Mouse (Mus musculus) heart, embryonic 16.5 days (tissue): ENCODE data around the gene Cdkn1b. TPM values are rescaled to one million over a fixed set of nuclear protein-coding genes. Genes with fewer than 3 reads are reported as not detected.

Source experiments
- ATAC-seq: fragments of 200-750 bp; cut with Nextera tagmentation; replicated peaks from 2 replicates; pipeline ENCODE4 v1.8.0; 2017; ENCODE audit warnings: moderate number of reproducible peaks; ENCODE audit not compliant: insufficient read depth, low FRiP score; ENCODE audit errors: extremely low read depth
- H3K27ac ChIP-seq: fragments of 300-500 bp; sonication (generic); 2 replicates; pipeline ENCODE4 v1.5.1; 2014; ENCODE audit warnings: mild to moderate bottlenecking, low read length, control low read depth, moderate library complexity
- H3K27me3 ChIP-seq: fragments of 300-500 bp; sonication (generic); 2 replicates; pipeline ENCODE4 v1.6.1; 2014; ENCODE audit warnings: low read length, mixed read lengths; ENCODE audit not compliant: control insufficient read depth, insufficient read depth
- H3K36me3 ChIP-seq: fragments of 300-500 bp; sonication (generic); 2 replicates; pipeline ENCODE4 v1.6.1; 2014; ENCODE audit not compliant: control insufficient read depth, insufficient read depth
- H3K4me1 ChIP-seq: fragments of 300-500 bp; sonication (generic); 2 replicates; pipeline ENCODE4 v1.6.1; 2014; ENCODE audit warnings: low read length, mixed read lengths; ENCODE audit not compliant: control insufficient read depth, insufficient read depth
- H3K4me2 ChIP-seq: fragments of 300-500 bp; sonication (generic); 2 replicates; pipeline ENCODE4 v1.6.1; 2014; ENCODE audit warnings: low read depth, mild to moderate bottlenecking, control low read depth, low read length
- H3K4me3 ChIP-seq: fragments of 300-500 bp; sonication (generic); 2 replicates; pipeline ENCODE4 v1.5.1; 2014; ENCODE audit warnings: mild to moderate bottlenecking, control low read depth, low read length
- H3K9ac ChIP-seq: fragments of 300-500 bp; sonication (generic); 2 replicates; pipeline ENCODE4 v1.6.1; 2014; ENCODE audit warnings: low read length, control low read depth
- H3K9me3 ChIP-seq: fragments of 300-500 bp; sonication (generic); replicated peaks from 2 replicates; pipeline ENCODE4 v1.6.1; 2016; ENCODE audit warnings: low read length; ENCODE audit not compliant: control insufficient read depth
- WGBS: fragments of 180-500 bp; shearing (Covaris S2); extraction: QIAGEN DNeasy Blood & Tissue Kit; methylation state at CpG from one replicate; pipeline ENCODE4 v1.1.7; 2014; 5-methylcytosine and 5-hydroxymethylcytosine counted together
- polyA plus RNA-seq: library from polyadenylated mRNA; unstranded; fragments of >200 nt; fragmentation: Nextera tagmentation; extraction: Ambion mirVana; gene quantifications from 2 replicates; pipeline ENCODE4 v1.2.1, GENCODE M21; 2015

Gene Cdkn1b
- polyA plus RNA-seq, 1 experiment from 2014 or later, result 14.7 TPM

DNA sequence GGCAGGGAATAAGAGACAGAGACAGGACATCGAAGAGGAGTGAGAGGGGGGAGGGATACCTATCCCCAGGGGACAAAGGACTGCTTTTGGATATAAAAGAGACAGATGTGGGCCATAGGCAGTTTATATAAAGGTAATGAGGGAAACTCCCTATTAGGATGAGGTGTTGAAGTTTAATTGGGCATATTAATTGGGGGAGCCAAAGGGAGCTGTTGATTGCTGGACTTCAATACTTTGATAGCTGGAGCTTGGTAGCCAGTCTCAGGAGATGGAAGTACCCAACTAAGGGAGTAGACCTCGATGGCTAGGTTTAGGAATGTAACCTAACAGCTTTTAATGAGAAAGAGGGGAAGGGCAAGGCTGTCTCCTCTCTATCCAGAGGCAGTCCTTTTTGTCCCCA, 43.7 kb downstream of the Cdkn1b start:
- no peak for ATAC-seq
- H3K4me1 ChIP-seq, result no peaks in the 10 kb centered on the region
- H3K36me3 ChIP-seq, result no peaks in the 10 kb centered on the region
- no peak overlapping the region for H3K9ac ChIP-seq
- H3K4me2 ChIP-seq, result no peak overlapping the region
- WGBS, result 77% methylated on average over 2 of the region's 2 CpGs
- H3K4me3 ChIP-seq, result no peak overlapping the region
- H3K9me3 ChIP-seq, result no peaks in the 10 kb centered on the region
- no peaks in the 10 kb centered on the region for H3K27me3 ChIP-seq
- H3K27ac ChIP-seq, result no peak overlapping the region

DNA sequence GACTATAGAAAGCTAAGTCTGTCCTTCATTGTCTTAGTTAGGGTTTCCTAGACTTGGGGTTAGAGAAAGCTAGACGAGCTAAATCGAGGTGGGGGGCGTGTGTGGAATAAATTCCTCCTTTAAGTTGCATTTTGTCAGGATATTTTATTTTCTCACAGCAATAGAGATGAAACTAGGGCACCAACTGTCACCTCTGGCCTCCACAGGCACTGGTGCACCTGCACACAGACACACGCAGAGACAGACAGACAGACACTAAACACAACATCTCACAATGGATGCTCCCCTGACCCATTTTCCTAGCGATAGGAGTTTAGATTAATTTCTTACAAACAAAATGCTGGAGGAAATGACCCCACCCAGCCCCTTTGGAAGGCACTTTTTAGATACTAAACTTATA, 46.5 kb downstream of the Cdkn1b start:
- Histone ChIP-seq H3K9ac (no peak overlapping the region), H3K27me3 (no peaks in the 10 kb centered on the region), H3K27ac (no peak overlapping the region), H3K4me3 (no peak overlapping the region), H3K9me3 (no peaks in the 10 kb centered on the region), H3K36me3 (no peaks in the 10 kb centered on the region), H3K4me1 (no peaks in the 10 kb centered on the region), H3K4me2 (no peak overlapping the region)
- no peak for ATAC-seq
- 81% methylated on average over 5 of the region's 5 CpGs for WGBS

DNA sequence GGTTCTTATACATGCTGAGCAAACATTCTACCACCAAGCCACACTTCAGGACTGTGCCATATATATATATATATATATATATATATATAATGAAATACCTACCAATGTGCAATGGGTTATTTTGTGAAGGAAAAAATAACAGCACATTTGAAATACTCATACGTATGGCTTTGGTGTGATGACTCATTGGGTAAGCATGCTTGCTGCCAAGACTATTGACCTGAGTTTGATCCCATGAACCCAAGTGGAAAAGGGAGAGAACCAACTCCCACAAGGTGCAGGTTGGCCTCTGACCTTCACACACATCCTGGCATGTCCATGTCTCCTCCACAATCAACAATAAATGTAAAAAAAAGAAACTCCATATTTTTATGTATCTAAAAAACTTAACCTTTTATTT, 48.1 kb downstream of the Cdkn1b start:
- no peaks in the 10 kb centered on the region for H3K4me1 ChIP-seq
- H3K36me3 ChIP-seq, result no peaks in the 10 kb centered on the region
- no peaks in the 10 kb centered on the region for H3K27me3 ChIP-seq
- H3K9me3 ChIP-seq, result no peaks in the 10 kb centered on the region
- no peak overlapping the region for H3K27ac ChIP-seq
- WGBS, result 39% methylated on average over 1 of the region's 1 CpGs
- ATAC-seq, result no peak
- no peak overlapping the region for H3K9ac ChIP-seq
- H3K4me3 ChIP-seq, result no peak overlapping the region
- no peak overlapping the region for H3K4me2 ChIP-seq

DNA sequence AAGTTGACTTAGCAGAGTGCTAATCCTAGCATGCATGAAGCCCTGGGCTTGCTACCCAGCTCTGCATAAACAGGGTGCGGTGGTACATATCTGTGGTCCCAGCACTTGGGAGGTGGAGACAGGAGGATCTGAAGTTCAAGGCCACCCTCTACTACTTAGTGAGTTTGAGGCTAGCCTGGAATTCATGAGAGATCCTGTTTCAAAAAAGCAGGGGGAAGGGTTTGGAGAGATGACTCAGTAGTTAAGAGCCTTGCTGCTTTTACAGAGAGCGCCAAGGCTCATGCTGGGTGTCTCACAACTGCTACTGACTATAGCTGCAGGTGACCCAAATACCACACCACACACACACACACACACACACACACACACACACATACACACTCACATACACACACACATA, 49.3 kb downstream of the Cdkn1b start:
- Histone ChIP-seq H3K9ac (no peak overlapping the region), H3K4me2 (no peak overlapping the region), H3K4me1 (no peaks in the 10 kb centered on the region), H3K36me3 (no peaks in the 10 kb centered on the region), H3K9me3 (no peaks in the 10 kb centered on the region), H3K4me3 (no peak overlapping the region), H3K27ac (no peak overlapping the region), H3K27me3 (no peaks in the 10 kb centered on the region)
- WGBS, result 84% methylated on average over 2 of the region's 2 CpGs
- no peak for ATAC-seq

DNA sequence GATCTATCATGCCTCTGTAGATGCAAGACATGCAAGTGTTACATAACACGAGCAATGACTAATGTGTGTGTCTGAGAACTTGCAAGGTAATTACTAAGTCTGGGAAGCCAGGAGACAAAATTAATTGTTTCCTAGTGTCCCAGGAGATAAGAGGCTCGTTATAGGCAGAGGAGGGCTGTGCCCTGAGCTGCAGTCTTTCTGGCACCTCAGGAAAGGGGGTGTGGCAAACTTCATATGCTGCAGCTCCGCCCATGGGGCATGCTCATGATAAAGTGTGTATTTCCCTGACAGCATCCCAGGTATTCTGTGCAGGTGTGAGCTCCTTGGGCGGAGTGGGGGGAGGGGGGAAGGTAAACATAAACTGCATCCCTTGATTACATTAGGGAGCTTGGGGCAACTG, 51.9 kb downstream of the Cdkn1b start:
- WGBS, result 45% methylated on average over 4 of the region's 4 CpGs
- no peaks in the 10 kb centered on the region for H3K9me3 ChIP-seq
- H3K36me3 ChIP-seq, result no peaks in the 10 kb centered on the region
- no peak for ATAC-seq
- no peak overlapping the region for H3K4me3 ChIP-seq
- H3K27ac ChIP-seq, result no peak overlapping the region
- H3K27me3 ChIP-seq, result no peaks in the 10 kb centered on the region
- no peak overlapping the region for H3K4me2 ChIP-seq
- H3K9ac ChIP-seq, result no peak overlapping the region
- H3K4me1 ChIP-seq, result no peaks in the 10 kb centered on the region; the same call in 1 of the 2 replicates

Other genes starting within 250 kb of the Cdkn1b start
- 14.9 and 15.3 TPM in 2 replicates for gene Dusp16, start 127.8 kb upstream of the Cdkn1b start, polyA plus RNA-seq
- gene Crebl2, start 90.2 kb upstream of the Cdkn1b start, polyA plus RNA-seq, result 2.6 and 2.9 TPM in 2 replicates
- 9.1 and 10.6 TPM in 2 replicates for gene Gpr19, start 21.8 kb upstream of the Cdkn1b start, polyA plus RNA-seq
- 8.9 and 9.9 TPM in 2 replicates for gene Apold1, start 61.3 kb downstream of the Cdkn1b start, polyA plus RNA-seq
- 71.5 and 77.1 TPM in 2 replicates for gene Ddx47, start 91.2 kb downstream of the Cdkn1b start, polyA plus RNA-seq
- gene Gprc5a, start 145.2 kb downstream of the Cdkn1b start, polyA plus RNA-seq, result 5.6 and 15.2 TPM in 2 replicates
- not detected in 2 replicates for gene Gprc5d, start 197.9 kb downstream of the Cdkn1b start, polyA plus RNA-seq